Mouse (Mus musculus): ENCODE data around the gene Myef2. TPM values are rescaled to one million over a fixed set of nuclear protein-coding genes. Genes with fewer than 3 reads are reported as not detected.

Gene Myef2
- 28.4 TPM for polyA plus RNA-seq (2017; shearing (Covaris generic))

DNA sequence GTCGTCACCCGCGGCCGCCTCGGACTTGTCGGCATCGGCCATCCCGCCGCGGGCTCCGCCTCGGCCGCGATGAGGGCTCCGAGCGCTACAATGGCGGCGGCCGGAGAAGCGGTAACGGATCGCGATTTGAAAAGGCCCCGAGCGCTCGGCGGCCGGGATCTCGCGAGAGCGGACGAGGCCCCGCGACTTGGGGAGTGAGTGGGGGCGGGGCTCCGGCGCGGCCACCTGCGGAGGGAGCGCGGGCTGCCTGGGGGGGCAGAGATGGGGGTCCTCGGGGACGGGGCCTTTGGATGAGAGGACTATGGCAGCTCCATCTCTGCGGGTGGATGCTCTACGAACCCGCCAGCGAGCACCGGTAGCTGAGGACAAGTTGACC lies at the start of gene Myef2:
Gene Myef2, minus strand, starts transcription at position 185 of the 376 bp plus-strand sequence.

DNA sequence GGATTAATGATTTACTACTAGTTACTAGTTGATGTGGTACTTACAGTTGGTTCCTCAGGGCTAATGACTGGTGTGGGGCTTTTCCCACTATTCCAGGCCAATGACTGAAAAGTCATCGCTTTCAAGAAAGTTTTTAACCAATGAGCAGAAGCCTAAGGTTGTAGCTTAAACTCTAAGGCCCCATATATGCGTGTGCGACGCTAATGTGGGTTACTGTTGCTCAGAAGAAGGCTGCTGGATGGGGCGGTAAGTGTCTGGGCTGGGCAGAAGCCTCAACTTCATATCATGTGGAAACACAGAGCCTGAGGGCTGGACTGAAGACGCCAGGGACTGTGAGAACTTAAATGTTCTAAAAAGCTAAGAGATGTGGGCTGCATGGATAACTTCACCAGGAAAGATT lies 28.9 kb upstream of the Myef2 start, which contains the start of gene Slc12a1:
Gene Slc12a1, plus strand, starts transcription at position 118 of the 400 bp plus-strand sequence.

DNA sequence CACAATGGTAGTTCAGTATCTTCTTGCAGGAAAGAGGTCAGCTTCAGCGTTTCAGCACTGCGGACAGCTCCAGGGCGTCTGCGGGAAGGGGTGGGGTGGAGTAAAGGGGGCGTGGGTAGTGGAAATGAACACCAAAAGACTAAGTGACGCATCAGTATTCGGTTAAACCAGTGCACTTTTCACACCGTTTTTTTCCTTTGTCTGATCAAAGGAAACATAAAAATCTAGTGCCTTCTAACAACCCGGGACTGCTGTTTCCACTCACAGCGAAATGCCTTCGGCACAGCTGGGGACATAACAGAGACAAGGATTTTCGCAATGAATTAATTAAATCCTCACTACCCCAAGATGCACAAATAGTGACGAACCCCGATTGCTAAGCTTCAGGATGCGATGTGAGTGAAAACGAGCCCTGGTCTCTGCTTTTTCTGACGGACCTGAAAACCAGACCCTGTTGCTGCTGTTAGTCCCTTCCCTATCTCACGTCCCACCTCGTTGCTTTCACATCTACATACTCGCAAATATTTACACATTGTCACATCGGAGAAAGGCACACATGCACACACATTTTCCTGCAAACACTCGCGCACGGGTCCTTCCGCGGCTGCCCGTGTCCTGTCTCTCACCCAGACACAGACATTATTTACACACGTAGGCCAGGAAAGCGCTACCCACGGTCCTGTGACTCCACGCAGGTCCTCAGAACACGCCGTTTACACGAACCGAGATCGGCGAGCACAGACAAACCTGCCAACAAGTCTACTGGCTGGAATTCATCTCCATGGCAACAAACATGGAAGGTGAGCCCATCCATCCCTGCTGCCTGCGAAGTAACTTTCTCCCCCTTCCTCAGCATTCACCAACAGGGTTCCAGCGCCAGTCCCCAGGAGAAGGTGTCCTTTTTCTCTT lies 12.7 kb upstream of the Myef2 start, which contains the start of gene Ctxn2:
Gene Ctxn2, plus strand, starts transcription at position 790 of the 909 bp plus-strand sequence.

DNA sequence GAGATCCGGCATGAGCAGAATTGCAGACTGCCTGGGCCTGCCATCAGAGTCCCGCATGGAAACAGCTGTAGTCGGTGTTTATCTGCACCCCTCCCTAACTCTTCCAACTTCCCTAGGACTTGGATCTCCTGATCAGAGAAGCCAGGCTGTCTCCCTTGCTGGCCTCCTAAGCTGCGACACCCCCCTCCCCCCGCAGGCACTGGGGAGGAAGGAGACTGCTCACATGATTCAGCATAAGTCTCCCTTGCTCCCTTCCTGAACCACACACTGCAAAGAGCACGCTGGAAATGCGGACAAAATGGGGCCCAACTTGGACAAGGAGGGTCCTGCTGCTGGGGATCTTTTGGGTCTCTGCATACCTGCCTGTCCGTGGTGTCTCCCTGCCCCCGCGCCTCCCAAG lies 55.6 kb downstream of the Myef2 start, which contains the start of gene Slc24a5:
Gene Slc24a5, plus strand, starts transcription at position 231 of the 400 bp plus-strand sequence.

Other genes with a start within 250 kb of the Myef2 start
- gene Slc24a5, start 55.5 kb downstream of the Myef2 start, polyA plus RNA-seq (2017; shearing (Covaris generic)) = 1.4 TPM
- gene Ctxn2, start 13.0 kb upstream of the Myef2 start, polyA plus RNA-seq (2017; shearing (Covaris generic)) = not detected
- not detected for gene Slc12a1, start 28.8 kb upstream of the Myef2 start, polyA plus RNA-seq (2017; shearing (Covaris generic))
- 35.7 TPM for gene Dut, start 123.5 kb upstream of the Myef2 start, polyA plus RNA-seq (2017; shearing (Covaris generic))

All from effector memory CD4-positive, alpha-beta T cell, adult 5 months (primary cell).